Mouse (Mus musculus): Measurements from ENCODE around the gene Greb1.

DNA sequence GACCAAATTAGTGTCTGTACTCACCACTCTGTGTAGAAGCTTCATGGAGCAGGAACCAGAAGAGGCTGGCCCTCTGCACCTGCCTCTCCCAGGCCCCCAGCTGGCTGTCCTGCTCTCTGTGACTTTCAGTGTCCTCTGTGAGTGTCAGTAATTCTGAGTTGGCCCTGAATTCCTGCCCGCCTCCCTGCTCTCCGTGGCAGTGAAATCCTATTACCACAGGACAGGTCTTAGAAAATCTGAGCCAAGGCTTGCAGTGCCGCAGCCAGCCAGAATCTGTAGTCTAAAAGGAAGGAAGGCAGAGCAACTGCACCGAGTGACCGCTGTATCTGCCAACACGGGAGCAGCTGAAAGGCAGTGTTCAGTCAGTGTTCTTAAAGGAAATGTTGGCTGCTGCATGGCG, 20.1 kb upstream of the Greb1 start:
- TF ChIP-seq CTCF (IDR thresholded peaks at IDR 0.05; ENCODE audit: control insufficient read depth, insufficient read depth, insufficient replicate concordance, low read depth, low read length) (no peak), POLR2A (IDR thresholded peaks at IDR 0.05; ENCODE audit: control insufficient read depth, low read depth, low read length) (no peak)

Measured in testis, adult 2 months (tissue).